Mouse (Mus musculus): ENCODE data around the gene Ccl5. TPM values are rescaled to one million over a fixed set of nuclear protein-coding genes. Genes with fewer than 3 reads are reported as not detected.

Gene Ccl5
- polyA plus RNA-seq, 1 experiment from 2014 or later: not detected

Other genes starting within 250 kb of the Ccl5 start
- gene Slfn14, start 243.8 kb downstream of the Ccl5 start, polyA plus RNA-seq (2015; fragmentation: Nextera tagmentation; extraction: Ambion mirVana): not detected in 2 replicates
- 135 and 137 TPM in 2 replicates for gene Ap2b1, start 231.5 kb downstream of the Ccl5 start, polyA plus RNA-seq (2015; fragmentation: Nextera tagmentation; extraction: Ambion mirVana)
- 16.1 and 16.2 TPM in 2 replicates for gene Pex12, start 227.9 kb downstream of the Ccl5 start, polyA plus RNA-seq (2015; fragmentation: Nextera tagmentation; extraction: Ambion mirVana)
- 32.9 and 38.2 TPM in 2 replicates for gene Rasl10b, start 121.4 kb downstream of the Ccl5 start, polyA plus RNA-seq (2015; fragmentation: Nextera tagmentation; extraction: Ambion mirVana)
- gene Gas2l2, start 101.1 kb downstream of the Ccl5 start, polyA plus RNA-seq (2015; fragmentation: Nextera tagmentation; extraction: Ambion mirVana): 0.44 and 0.61 TPM in 2 replicates
- gene 1700020L24Rik, start 92.8 kb downstream of the Ccl5 start, polyA plus RNA-seq (2015; fragmentation: Nextera tagmentation; extraction: Ambion mirVana): 0.57 and 0.64 TPM in 2 replicates
- 2.6 and 2.7 TPM in 2 replicates for gene Mmp28, start 67.4 kb downstream of the Ccl5 start, polyA plus RNA-seq (2015; fragmentation: Nextera tagmentation; extraction: Ambion mirVana)
- 10.9 and 13.0 TPM in 2 replicates for gene Taf15, start 57.4 kb downstream of the Ccl5 start, polyA plus RNA-seq (2015; fragmentation: Nextera tagmentation; extraction: Ambion mirVana)
- gene Heatr9, start 8.3 kb downstream of the Ccl5 start, polyA plus RNA-seq (2015; fragmentation: Nextera tagmentation; extraction: Ambion mirVana): not detected in 2 replicates
- 1.1 and 1.5 TPM in 2 replicates for gene Ccl9, start 48.1 kb upstream of the Ccl5 start, polyA plus RNA-seq (2015; fragmentation: Nextera tagmentation; extraction: Ambion mirVana)
- 0.88 and 2.0 TPM in 2 replicates for gene Ccl6, start 62.6 kb upstream of the Ccl5 start, polyA plus RNA-seq (2015; fragmentation: Nextera tagmentation; extraction: Ambion mirVana)
- gene Rpl9-ps1, start 115.1 kb upstream of the Ccl5 start, polyA plus RNA-seq (2015; fragmentation: Nextera tagmentation; extraction: Ambion mirVana): not detected in 2 replicates
- gene Ccl3, start 118.8 kb upstream of the Ccl5 start, polyA plus RNA-seq (2015; fragmentation: Nextera tagmentation; extraction: Ambion mirVana): 0.75 and 1.5 TPM in 2 replicates
- gene Ccl4, start 132.1 kb upstream of the Ccl5 start, polyA plus RNA-seq (2015; fragmentation: Nextera tagmentation; extraction: Ambion mirVana): 0.30 and 0.57 TPM in 2 replicates
- not detected in 2 replicates for gene Wfdc17, start 173.5 kb upstream of the Ccl5 start, polyA plus RNA-seq (2015; fragmentation: Nextera tagmentation; extraction: Ambion mirVana)
- gene Wfdc18, start 178.5 kb upstream of the Ccl5 start, polyA plus RNA-seq (2015; fragmentation: Nextera tagmentation; extraction: Ambion mirVana): not detected in 2 replicates
- not detected in 2 replicates for gene Wfdc21, start 216.4 kb upstream of the Ccl5 start, polyA plus RNA-seq (2015; fragmentation: Nextera tagmentation; extraction: Ambion mirVana)
- gene Heatr6, start 223.2 kb upstream of the Ccl5 start, polyA plus RNA-seq (2015; fragmentation: Nextera tagmentation; extraction: Ambion mirVana): 32.2 and 37.6 TPM in 2 replicates